Mouse (Mus musculus) left cerebral cortex, postnatal 36 days (tissue): ENCODE data around the gene Capza2. TPM values are rescaled to one million over a fixed set of nuclear protein-coding genes. Genes with fewer than 3 reads are reported as not detected.

ENCODE experiments used
- DNase-seq, 2 experiments: peaks; one replicate each; pipeline ENCODE4 v3.0.0; 2021 to 2022; ENCODE audit warnings: low spot score in 2 of 2, mixed read lengths in 1 of 2
- intact Hi-C: fragments of 180-260 bp; cut with DNase I; formaldehyde crosslinking; loops from one replicate; pipeline ENCODE4 v1.15.1; 2025
- total RNA-seq, 2 experiments: library from RNA; stranded (reverse); gene quantifications; 2 replicates each; pipeline ENCODE4 v1.2.3; 2021

Capza2 gene
- total RNA-seq, 2 experiments from 2014 or later, result 229 to 230 TPM

DNA sequence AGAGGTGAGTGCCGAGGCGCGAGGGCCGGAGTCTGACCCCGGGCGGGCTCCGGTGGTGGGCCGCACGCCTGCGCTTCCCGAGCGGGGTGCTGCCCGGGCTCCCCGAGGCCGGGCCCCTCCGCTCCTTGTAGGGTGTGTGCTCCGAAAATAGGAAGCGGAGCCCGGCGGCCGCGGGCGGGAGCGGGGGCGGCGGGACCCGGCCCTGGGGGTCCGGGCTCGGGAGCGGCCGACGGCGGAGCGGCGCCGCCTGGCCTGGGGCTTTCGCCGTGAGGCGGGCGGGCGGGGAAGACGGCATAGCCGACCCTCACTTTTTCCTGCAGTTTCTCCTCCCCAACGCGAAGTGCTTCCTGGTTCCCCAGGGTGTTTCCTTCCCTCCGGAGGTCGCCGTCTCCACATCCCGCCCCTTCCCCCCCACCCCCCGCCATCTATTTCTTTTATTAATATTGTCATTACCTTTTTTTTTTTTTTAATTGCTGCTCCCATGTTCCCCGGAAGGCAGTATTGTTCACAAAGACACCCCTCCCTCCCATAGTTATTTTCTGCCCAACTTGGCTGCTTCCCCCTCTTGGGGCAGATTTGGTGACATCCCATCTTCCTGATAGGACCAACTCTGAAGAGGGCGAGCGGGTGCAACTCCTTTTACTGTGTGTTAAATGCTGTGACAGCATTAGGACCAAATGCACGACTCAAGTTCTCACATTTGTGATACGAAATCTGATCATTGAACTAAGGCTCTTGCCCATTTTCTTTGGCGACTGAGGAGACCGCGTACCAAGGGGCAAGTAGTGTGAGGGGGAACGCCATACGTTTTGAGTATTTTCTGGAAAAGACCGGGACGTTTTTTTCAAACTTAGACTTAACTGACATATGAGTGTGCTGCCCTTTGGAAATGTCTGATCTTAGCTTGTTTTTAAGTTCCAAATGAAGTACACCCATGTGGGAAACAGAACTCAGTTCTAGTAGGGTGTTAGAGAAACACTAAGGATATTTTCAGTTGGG, 1.5 kb downstream of the Capza2 start:
- intact Hi-C loops, result no loop called here
- DNase-seq, result peak in 1 of 2 experiments; percentile 22

DNA sequence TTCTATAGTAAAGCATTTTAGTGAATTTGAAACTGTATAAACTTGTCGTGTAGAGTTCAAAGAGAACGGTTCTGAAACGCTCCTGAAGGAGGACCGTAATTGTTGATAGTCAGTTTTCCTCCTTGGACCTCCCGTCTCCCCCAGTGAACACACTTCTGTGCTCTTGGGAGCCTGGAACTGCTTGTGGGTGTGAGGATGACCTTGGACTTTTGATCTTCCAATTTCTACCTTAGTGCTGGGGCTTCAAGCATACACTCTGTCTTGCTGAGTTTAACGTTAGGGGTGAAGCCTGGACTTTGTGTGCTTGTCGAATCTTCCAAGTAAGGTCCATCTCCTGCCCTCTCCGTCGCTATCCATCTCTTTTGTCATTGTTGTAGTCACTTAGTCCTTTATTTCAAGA, 4.0 kb downstream of the Capza2 start:
- DNase-seq, result no peak
- intact Hi-C loops, result no loop called here

DNA sequence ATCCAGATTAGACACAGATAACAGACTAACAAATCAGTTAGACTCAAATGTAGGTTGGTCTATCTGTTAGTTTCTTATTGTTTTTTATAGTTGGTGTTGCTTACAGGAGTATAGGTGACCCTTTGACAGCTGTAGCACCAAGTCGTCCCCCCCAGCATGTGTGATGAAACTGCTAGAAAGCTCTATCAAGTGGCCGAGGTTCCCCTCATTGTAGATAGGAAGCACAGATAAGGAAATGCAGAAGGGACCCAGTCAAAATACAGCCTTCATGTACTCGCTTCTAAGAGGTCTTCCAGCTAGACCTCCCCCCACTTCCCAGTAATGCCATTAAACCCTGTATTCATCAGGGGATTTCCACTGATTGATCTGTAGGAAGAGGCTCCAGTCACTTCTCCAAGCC, 6.7 kb downstream of the Capza2 start:
- intact Hi-C loops, result no loop called here

DNA sequence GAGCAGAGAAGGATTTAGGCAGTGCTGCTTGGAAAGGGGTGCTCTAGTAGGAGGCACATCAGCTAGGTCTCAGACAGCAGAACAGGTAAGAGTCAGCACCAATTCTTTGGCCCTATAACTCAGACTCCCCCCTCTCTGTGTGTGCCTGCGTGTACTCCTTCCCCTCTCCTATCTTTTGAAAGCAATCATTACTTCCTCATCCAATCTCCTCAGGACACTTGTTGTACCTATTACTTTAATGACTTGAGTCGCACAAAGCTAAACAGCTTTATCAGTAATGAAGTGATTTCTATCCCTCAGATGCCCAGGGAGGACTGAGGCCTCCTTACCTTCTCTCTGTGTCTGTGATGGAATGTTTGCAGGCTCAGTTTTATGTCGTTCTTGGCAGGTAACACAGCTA, 10.1 kb downstream of the Capza2 start:
- intact Hi-C loops, result no loop called here
- no peak for DNase-seq

More for the DNA sequence above, 6.7 kb downstream of the Capza2 start:
- no peak for DNase-seq

DNA sequence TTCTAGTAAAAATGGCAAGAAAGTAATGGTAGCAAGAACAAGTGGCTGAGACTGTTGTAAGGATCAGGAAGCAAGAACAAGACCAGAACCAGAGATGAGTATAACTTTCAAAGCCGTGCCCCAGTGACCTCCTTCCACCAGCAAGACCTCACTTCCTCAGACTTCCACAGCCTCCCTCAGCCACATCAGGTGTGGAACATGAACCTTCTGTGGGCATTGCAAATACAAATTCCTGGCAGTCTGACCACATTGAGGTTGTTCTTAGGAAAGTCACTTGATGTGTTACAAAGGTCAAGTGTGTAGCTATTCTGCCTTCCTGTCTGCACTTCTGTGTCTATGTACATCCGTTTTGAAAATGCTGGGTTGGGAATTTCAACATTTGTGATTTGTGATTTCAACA, 16.1 kb downstream of the Capza2 start:
- no peak for DNase-seq
- intact Hi-C loops, result no loop called here

GRCm38 (mm10) chr6:17655080-17655479, 19.0 kb downstream of the Capza2 start:
- DNase-seq, result no peak
- intact Hi-C loops, result no loop called here

DNA sequence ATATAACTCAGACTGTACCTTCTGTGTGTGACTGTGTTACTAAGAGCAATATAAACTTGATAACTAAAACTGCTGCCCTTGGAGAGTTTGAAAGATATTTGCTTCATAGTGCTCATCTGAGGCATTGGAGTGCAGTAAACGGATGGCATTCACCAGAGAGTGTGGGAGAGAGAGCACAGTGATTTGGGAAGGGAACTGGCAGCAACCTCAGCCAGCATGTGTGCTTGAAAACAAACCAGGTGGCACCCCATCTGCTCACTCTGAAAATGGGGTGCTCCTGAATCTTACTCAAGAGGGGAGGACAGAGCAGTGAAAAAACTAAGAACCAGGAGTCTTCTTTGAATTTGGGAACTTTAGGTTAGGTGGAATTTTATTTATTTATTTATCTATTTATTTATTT, 21.3 kb downstream of the Capza2 start:
- intact Hi-C loops, result no loop called here
- peak; percentile 44 to 47 for DNase-seq

DNA sequence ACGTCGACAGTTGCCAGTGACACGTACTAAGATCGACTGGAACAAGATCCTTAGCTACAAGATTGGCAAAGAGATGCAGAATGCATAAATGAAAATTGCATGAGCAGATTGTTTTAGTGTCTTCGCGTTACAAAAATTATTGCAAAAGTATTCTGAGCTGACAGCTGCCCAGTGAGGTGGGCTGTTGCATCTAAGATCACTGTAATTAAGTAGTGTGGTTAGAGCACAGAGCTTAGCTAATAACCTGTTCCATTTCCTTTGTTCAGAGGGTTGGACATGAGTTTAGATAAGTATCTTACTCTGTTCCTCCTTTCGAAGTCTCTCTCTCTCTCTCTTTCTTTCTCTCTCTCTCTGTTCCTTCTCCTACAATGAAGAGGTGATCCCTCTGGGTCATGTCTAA, 29.3 kb downstream of the Capza2 start:
- intact Hi-C loops, result no loop called here

GRCm38 (mm10) chr6:17666024-17666423, 30.0 kb downstream of the Capza2 start:
- intact Hi-C loops, result no loop called here
- no peak for DNase-seq

More for the DNA sequence above, 29.3 kb downstream of the Capza2 start:
- no peak for DNase-seq

DNA sequence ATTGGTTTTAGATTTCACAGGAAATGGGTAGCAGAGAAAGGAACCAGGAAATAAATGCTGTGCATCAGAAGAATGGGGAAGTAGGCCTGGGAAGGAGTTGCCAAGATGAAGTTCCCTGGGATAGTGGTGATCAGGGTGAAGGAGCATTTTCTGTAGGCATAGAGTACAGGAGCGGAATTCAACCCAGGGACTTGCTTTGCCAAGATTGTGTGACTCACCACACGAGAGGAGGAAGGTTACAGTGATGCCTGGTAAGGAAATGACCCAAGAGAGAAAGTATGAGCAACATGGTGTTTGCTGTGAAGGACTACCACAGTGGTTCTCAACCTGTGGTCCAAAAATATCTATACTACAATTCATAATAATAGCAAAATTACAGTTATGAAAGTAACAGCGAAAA, 31.8 kb downstream of the Capza2 start:
- intact Hi-C loops, result no loop called here

GRCm38 (mm10) chr6:17668334-17668733, 32.3 kb downstream of the Capza2 start:
- intact Hi-C loops, result no loop called here
- no peak for DNase-seq

More for the DNA sequence above, 31.8 kb downstream of the Capza2 start:
- DNase-seq, result no peak

DNA sequence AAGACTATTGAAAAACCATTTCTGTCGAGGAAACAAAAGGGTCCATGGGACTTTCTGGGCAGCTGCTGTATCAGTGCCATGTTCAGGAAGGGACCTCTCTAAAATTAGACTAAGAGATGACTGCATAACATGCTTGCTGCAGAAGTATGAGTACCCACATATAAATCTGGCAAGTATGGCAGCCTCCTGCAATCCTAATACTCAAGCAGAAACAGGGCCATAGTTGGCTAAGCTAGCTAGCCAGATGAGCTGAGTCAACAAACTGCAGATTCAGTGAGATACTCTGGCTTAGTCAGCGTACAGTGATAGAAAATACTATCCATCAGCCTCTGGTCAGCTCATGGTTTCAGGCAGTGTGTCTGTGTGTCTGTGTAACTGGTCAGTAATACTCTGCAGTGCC, 33.8 kb downstream of the Capza2 start:
- no peak for DNase-seq
- intact Hi-C loops, result no loop called here

DNA sequence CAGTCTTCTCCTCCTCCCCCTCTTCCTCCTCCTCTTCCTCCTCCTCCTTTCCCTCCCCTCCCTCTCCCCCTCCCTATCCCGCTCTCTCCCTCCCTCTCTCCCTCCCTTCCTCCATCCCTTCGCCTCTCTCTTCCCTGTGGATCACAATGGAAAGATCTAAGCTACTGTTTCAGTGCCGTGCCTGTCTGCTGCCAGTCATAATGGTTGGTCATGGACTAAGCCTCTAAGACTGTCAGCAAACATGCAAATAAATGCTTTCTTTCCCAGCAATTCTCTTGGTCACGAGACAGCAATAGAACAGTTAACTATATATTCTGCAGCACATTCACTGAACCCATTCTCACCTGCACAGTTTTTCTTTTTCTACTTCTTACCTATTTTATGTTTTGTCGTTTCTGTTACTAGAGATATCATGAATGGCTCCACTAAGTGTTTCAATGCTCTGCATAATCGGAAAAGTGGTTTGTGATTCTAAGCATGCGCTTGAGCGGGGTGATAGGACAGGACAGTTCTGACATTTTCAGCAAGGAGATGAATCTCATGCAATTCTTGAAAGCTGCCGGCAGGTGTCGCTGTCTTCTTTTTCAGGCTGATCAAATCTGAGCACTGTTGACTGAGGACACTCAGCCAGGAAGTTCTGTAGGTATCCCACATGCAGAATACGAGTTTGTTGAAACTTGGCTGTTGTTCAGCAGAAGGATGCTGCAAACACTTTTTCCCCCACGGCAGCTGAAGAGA, 39.2 kb downstream of the Capza2 start:
- peak in 1 of 2 experiments; percentile 29 for DNase-seq
- intact Hi-C loops, result loop anchor here (2.0 to 5.0 kb wide), 2 partner anchors 168 to 402 kb away; no protein-coding TSS in a partner anchor

GRCm38 (mm10) chr6:17677008-17677407, 41.0 kb downstream of the Capza2 start:
- intact Hi-C loops, result loop anchor here (5.0 kb wide), 1 partner anchor 400 kb away; no protein-coding TSS in a partner anchor
- no peak for DNase-seq

- intact Hi-C loops, result no loop called here
- no peak for DNase-seq
These were observed 44.4 kb downstream of the Capza2 start for GRCm38 (mm10) chr6:17680266-17680925.

- intact Hi-C loops, result no loop called here
These were observed 45.8 kb downstream of the Capza2 start for GRCm38 (mm10) chr6:17681810-17682209.

DNA sequence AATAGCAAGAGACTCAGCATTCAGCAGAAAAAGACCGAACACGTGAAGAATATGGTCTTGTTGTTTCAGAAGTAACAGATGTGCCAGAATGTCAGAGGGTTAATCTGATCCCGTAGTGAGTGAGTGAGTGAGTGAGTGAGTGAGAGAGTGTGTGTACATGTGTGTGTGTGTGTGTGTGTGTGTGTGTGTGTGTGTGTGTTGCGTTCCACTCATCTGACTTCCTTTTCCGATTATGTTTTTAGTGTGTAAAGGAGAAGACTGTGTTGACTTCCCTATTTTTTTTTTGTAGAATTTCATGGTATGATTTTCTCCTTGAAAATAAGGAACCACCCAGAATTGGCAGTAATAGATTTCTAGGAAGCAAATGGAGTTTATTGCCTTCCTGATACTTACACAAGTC, 52.6 kb downstream of the Capza2 start:
- intact Hi-C loops, result no loop called here
- DNase-seq, result no peak

More at GRCm38 (mm10) chr6:17681810-17682209, 45.8 kb downstream of the Capza2 start:
- no peak for DNase-seq

DNA sequence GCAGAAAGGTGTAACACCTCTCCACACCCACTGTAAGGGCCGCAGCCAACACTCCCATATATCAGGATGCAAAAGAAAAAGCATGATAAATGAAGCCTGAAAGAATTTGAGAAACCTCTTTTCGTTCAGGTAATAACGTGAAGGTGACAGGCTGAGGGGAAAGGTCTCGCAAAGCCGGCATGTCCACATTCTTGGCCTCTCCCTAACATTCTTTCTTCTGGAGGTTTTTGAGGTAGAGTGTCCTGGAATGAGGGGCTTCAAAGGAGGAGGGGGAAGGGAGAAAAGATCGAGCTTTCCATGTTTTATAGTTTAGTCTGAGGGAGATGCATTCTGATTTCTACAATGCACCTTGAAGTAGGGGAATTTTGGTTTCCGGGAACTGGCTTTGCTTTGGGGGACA, 56.6 kb downstream of the Capza2 start, which contains the start of gene St7:
Gene St7 (plus strand): TSS at position 287 of the 400 bp plus-strand sequence.
- intact Hi-C loops, result no loop called here
- DNase-seq, result no peak

GRCm38 (mm10) chr6:17693726-17694549, 57.9 kb downstream of the Capza2 start:
- intact Hi-C loops, result no loop called here
- DNase-seq, result peak; percentile 47 to 66
